Mouse (Mus musculus) testis, adult 2 months (tissue): Measurements from ENCODE around the gene Pax5.

Source experiments
- CTCF ChIP-seq: fragments of 200-500 bp; IDR thresholded peaks from 2 replicates; pipeline ENCODE4 v1.5.1; 2012; ENCODE audit warnings: low read depth, mild to moderate bottlenecking, inconsistent platforms, low read length, moderate library complexity; ENCODE audit not compliant: control insufficient read depth, insufficient read depth, insufficient replicate concordance
- POLR2A ChIP-seq: fragments of 200-500 bp; IDR thresholded peaks from 2 replicates; pipeline ENCODE4 v1.6.1; 2012; ENCODE audit warnings: low read depth, mild to moderate bottlenecking, inconsistent platforms, low read length, moderate library complexity; ENCODE audit not compliant: control insufficient read depth

DNA sequence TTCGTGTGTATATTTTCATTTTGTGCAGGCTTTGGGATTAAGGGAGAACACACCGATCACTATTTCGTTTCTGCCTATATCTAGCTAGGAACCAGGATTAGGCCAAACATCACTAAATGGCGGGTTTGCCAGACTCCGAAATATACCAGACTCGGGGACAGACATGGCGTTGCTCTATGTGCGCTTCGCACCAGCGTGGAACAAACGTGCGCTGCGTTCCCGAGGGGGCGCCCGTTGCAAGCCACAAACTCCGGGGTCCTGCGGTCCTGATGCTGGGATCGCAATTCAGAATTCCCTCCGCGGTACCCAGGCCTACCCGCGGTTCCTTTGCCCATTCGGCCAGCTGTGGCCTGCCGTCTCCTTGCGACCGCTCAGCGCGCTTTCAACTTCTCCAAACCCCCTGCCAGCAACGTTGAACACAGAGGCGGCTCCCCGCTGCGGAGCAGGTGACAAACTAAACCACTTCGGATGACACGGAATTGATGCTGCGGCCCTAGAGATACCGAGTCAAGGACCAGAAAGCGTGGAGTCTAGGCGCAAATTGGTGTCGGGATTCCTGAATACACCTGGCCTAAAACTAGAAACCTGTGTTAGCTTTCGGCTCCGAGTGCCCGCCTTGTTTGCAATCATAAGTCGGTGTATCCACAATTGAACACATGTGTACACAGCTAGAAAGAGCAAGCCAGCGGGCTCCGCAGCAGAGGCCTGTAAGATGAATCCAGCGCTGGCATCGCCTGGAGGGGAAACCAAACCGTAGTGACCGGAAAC is 2.7 kb upstream of the Pax5 start:
- TF ChIP-seq CTCF (no peak), POLR2A (no peak)
